Mouse (Mus musculus) heart, embryonic 12.5 days (tissue): ENCODE data around the gene Tyw1. TPM values are rescaled to one million over a fixed set of nuclear protein-coding genes. Genes with fewer than 3 reads are reported as not detected.

Experiments used
- ATAC-seq: fragments of 200-750 bp; cut with Nextera tagmentation; 2 replicates; pipeline ENCODE4 v1.8.0; 2017; ENCODE audit warnings: moderate TSS enrichment, moderate library complexity; ENCODE audit not compliant: insufficient number of reproducible peaks, low FRiP score
- H3K27ac ChIP-seq: fragments of 300-500 bp; sonication (generic); 2 replicates; pipeline ENCODE4 v1.5.1; 2016; ENCODE audit warnings: mild to moderate bottlenecking, moderate library complexity; ENCODE audit not compliant: poor library complexity, severe bottlenecking
- H3K27me3 ChIP-seq: fragments of 300-500 bp; sonication (generic); replicated peaks from 2 replicates; pipeline ENCODE4 v1.6.1; 2016; ENCODE audit warnings: mild to moderate bottlenecking, moderate library complexity
- H3K36me3 ChIP-seq: fragments of 300-500 bp; sonication (generic); 2 replicates; pipeline ENCODE4 v1.6.1; 2016; ENCODE audit warnings: mild to moderate bottlenecking, moderate library complexity
- H3K4me1 ChIP-seq: fragments of 300-500 bp; sonication (generic); replicated peaks from 2 replicates; pipeline ENCODE4 v1.6.1; 2016; ENCODE audit warnings: mild to moderate bottlenecking
- H3K4me2 ChIP-seq: fragments of 300-500 bp; sonication (generic); 2 replicates; pipeline ENCODE4 v1.6.1; 2016; ENCODE audit warnings: mild to moderate bottlenecking, moderate library complexity
- H3K4me3 ChIP-seq: fragments of 300-500 bp; sonication (generic); 2 replicates; pipeline ENCODE4 v1.5.1; 2016; ENCODE audit warnings: mild to moderate bottlenecking
- H3K9ac ChIP-seq: fragments of 300-500 bp; sonication (generic); 2 replicates; pipeline ENCODE4 v1.6.1; 2016; ENCODE audit warnings: mild to moderate bottlenecking, moderate library complexity
- H3K9me3 ChIP-seq: fragments of 300-500 bp; sonication (generic); replicated peaks from 2 replicates; pipeline ENCODE4 v1.6.1; 2016; ENCODE audit warnings: mild to moderate bottlenecking, moderate library complexity
- WGBS: fragments of 180-500 bp; shearing (Covaris S2); methylation state at CpG from one replicate; pipeline ENCODE4 v1.1.7; 2016; 5-methylcytosine and 5-hydroxymethylcytosine counted together
- polyA plus RNA-seq: library from polyadenylated mRNA; unstranded; fragments of >200 nt; fragmentation: Nextera tagmentation; extraction: Ambion mirVana; gene quantifications from 2 replicates; pipeline ENCODE4 v1.2.1, GENCODE M21; 2016

Gene Tyw1
- polyA plus RNA-seq, 1 experiment from 2014 or later: 17.7 TPM

- H3K9me3 ChIP-seq: peaks cover 6% of the 10 kb centered on the region; the same call in 1 of the 2 replicates
- peaks cover 56% of the 10 kb centered on the region for H3K36me3 ChIP-seq
- H3K9ac ChIP-seq: no peak overlapping the region
- ATAC-seq: no peak
- no peak overlapping the region for H3K4me3 ChIP-seq
- 88% methylated on average over 6 of the region's 6 CpGs for whole genome bisulfite sequencing
- no peaks in the 10 kb centered on the region for H3K27me3 ChIP-seq
- H3K27ac ChIP-seq: no peak overlapping the region
- H3K4me2 ChIP-seq: no peak overlapping the region
- H3K4me1 ChIP-seq: no peaks in the 10 kb centered on the region
Measured at GRCm38 (mm10) chr5:130264433-130265005, 9.1 kb downstream of the Tyw1 start.

DNA sequence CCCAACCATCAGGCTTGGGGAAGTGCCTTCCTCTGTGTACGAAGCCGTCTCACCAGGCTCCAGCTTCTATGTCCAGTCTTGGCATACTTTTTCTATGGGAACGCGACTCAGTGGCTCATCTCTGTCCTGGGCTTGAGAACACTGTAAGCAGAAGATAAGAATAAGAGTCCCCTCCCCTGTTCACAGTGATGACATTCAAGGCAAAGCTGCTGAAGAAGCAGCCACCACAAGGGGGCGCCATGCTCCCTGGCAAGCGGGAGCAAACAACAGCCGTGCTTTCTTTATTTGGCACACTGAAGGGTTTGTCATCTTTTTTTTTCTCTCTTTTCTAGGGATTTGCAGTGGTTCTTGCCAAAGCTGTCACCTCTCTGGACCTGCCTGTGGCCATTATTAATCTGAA, 11.2 kb downstream of the Tyw1 start:
- Histone ChIP-seq H3K27ac (no peak overlapping the region), H3K36me3 (peaks cover 67% of the 10 kb centered on the region), H3K9me3 (peaks cover 6% of the 10 kb centered on the region; the same call in 1 of the 2 replicates), H3K27me3 (no peaks in the 10 kb centered on the region), H3K4me2 (no peak overlapping the region), H3K9ac (no peak overlapping the region), H3K4me1 (no peaks in the 10 kb centered on the region), H3K4me3 (no peak overlapping the region)
- 84% methylated on average over 7 of the region's 7 CpGs for WGBS
- no peak for ATAC-seq

- Histone ChIP-seq H3K27ac (no peak overlapping the region), H3K9ac (no peak overlapping the region), H3K4me3 (no peak overlapping the region), H3K27me3 (no peaks in the 10 kb centered on the region), H3K4me2 (no peak overlapping the region), H3K9me3 (peaks cover 6% of the 10 kb centered on the region; the same call in 1 of the 2 replicates), H3K36me3 (peaks cover 73% of the 10 kb centered on the region), H3K4me1 (no peaks in the 10 kb centered on the region)
- ATAC-seq: no peak
- 91% methylated on average over 1 of the region's 1 CpGs for WGBS
Measured at GRCm38 (mm10) chr5:130267316-130267715, 11.9 kb downstream of the Tyw1 start.

DNA sequence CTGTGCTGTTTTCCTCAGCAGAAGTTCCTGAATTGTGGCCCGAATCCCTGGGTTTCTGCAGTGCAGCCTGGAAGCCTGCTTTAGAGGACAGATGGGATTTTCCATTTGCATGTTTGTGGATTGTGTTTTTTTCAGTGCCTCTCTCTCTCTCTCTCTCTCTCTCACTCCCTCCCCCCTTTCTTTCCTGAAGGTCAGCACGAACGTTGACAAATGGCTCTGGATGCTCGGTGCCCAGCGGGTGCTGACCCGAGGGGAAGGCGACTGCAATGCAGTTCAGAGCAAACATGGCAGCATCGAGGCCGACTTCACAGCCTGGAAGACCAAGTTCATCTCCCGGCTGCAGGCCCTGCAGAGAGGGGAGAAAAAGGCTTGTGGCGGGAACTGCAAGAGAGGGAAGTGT, 13.6 kb downstream of the Tyw1 start:
- no peaks in the 10 kb centered on the region for H3K27me3 ChIP-seq
- peaks cover 74% of the 10 kb centered on the region for H3K36me3 ChIP-seq
- no peak overlapping the region for H3K9ac ChIP-seq
- no peak overlapping the region for H3K4me2 ChIP-seq
- WGBS: 77% methylated on average over 11 of the region's 11 CpGs
- ATAC-seq: no peak
- H3K4me3 ChIP-seq: no peak overlapping the region
- H3K4me1 ChIP-seq: no peaks in the 10 kb centered on the region
- peaks cover 6% of the 10 kb centered on the region; the same call in 1 of the 2 replicates for H3K9me3 ChIP-seq
- H3K27ac ChIP-seq: no peak overlapping the region

GRCm38 (mm10) chr5:130272344-130272743, 16.9 kb downstream of the Tyw1 start:
- Histone ChIP-seq H3K36me3 (peaks cover 71% of the 10 kb centered on the region), H3K9me3 (no peaks in the 10 kb centered on the region), H3K27ac (no peak overlapping the region), H3K4me2 (no peak overlapping the region), H3K4me3 (no peak overlapping the region), H3K4me1 (no peaks in the 10 kb centered on the region), H3K27me3 (no peaks in the 10 kb centered on the region), H3K9ac (no peak overlapping the region)
- no peak for ATAC-seq
- WGBS: 95% methylated on average over 1 of the region's 1 CpGs

- no peak for ATAC-seq
- Histone ChIP-seq H3K9me3 (no peaks in the 10 kb centered on the region), H3K4me2 (no peak overlapping the region), H3K9ac (no peak overlapping the region), H3K4me1 (no peaks in the 10 kb centered on the region), H3K27ac (no peak overlapping the region), H3K4me3 (no peak overlapping the region), H3K36me3 (peaks cover 68% of the 10 kb centered on the region), H3K27me3 (no peaks in the 10 kb centered on the region)
- 91% methylated on average over 6 of the region's 6 CpGs for WGBS
Measured at GRCm38 (mm10) chr5:130273046-130273445, 17.6 kb downstream of the Tyw1 start.

GRCm38 (mm10) chr5:130275509-130275908, 20.1 kb downstream of the Tyw1 start:
- H3K9ac ChIP-seq: no peak overlapping the region
- no peaks in the 10 kb centered on the region for H3K9me3 ChIP-seq
- H3K36me3 ChIP-seq: peaks cover 67% of the 10 kb centered on the region
- no peaks in the 10 kb centered on the region for H3K4me1 ChIP-seq
- no peak overlapping the region for H3K4me2 ChIP-seq
- H3K27ac ChIP-seq: no peak overlapping the region
- 55% methylated on average over 4 of the region's 4 CpGs for WGBS
- no peak for ATAC-seq
- no peaks in the 10 kb centered on the region for H3K27me3 ChIP-seq
- H3K4me3 ChIP-seq: no peak overlapping the region

DNA sequence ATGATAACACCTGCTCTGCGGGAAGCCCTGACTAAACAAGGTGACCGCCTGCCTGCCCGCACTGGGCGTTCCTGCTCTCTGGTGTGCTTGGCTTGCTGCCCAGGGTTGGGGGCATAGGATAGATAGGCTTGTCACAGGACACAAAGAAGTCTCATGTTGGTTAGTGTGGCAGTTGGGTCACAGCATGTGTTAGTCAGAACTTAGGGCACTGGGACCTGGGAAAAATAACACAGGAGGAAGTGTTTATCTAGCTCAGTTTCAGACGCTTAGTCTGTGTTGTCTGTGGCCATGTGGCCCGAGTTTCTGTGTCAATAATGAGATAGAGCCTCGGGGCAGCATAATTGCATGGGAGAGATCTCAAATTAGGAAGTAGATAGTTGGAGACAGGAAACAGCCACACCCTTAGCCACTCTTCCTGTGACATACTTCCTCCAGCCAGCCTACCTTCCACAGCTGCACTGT, 22.6 kb downstream of the Tyw1 start:
- WGBS: 63% methylated on average over 7 of the region's 7 CpGs

DNA sequence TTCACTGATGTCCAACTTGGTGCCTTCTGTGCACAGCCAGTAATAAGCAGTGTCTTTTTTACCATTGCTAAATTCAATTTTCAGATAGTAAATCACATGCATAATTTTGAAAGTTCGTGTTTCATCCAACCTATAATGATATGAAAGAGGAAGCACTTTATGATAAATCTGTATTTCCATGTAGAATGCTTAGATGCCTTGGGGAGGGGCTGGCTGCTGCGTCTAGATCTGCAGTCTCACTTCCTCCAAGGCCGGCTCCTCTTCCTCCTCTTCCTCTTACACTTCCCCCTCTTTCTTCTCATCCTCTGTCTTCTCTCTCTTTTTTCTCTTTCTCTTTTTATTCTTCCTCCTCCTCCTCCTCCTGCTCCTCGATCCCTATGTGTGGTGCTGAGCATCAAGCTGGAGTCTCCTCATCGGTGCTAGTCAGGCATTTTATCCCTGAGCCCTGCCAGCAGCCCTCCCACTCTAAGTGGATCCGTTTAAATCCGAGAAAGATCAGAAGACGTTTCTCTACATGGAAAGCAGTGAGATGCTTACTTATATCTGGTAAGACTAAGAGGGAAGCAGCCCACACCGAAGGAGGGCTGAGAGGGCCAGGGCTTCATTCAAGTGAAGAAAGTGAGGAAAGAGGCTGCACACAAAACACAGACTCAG, 27.8 kb downstream of the Tyw1 start:
- Histone ChIP-seq H3K9me3 (peaks cover 9% of the 10 kb centered on the region; the same call in 1 of the 2 replicates), H3K4me1 (no peaks in the 10 kb centered on the region), H3K9ac (no peak overlapping the region), H3K4me2 (no peak overlapping the region), H3K27me3 (no peaks in the 10 kb centered on the region), H3K4me3 (no peak overlapping the region), H3K27ac (no peak overlapping the region), H3K36me3 (peaks cover 79% of the 10 kb centered on the region)
- 95% methylated on average over 9 of the region's 9 CpGs for WGBS
- no peak for ATAC-seq

More for the DNA sequence above, 22.6 kb downstream of the Tyw1 start:
- H3K4me1 ChIP-seq: no peaks in the 10 kb centered on the region
- no peaks in the 10 kb centered on the region for H3K27me3 ChIP-seq
- no peak overlapping the region for H3K9ac ChIP-seq
- H3K4me2 ChIP-seq: no peak overlapping the region
- H3K36me3 ChIP-seq: peaks cover 71% of the 10 kb centered on the region
- no peak overlapping the region; the same call in 1 of the 2 replicates for H3K27ac ChIP-seq
- H3K4me3 ChIP-seq: no peak overlapping the region
- H3K9me3 ChIP-seq: no peaks in the 10 kb centered on the region
- ATAC-seq: peak; percentile 77

GRCm38 (mm10) chr5:130288106-130288505, 32.7 kb downstream of the Tyw1 start:
- Histone ChIP-seq H3K27me3 (no peaks in the 10 kb centered on the region), H3K4me2 (no peak overlapping the region), H3K9me3 (peaks cover 13% of the 10 kb centered on the region; the same call in 1 of the 2 replicates), H3K27ac (no peak overlapping the region), H3K4me1 (no peaks in the 10 kb centered on the region), H3K36me3 (peaks cover 73% of the 10 kb centered on the region), H3K9ac (no peak overlapping the region), H3K4me3 (no peak overlapping the region)
- ATAC-seq: no peak
- WGBS: 88% methylated on average over 7 of the region's 7 CpGs

DNA sequence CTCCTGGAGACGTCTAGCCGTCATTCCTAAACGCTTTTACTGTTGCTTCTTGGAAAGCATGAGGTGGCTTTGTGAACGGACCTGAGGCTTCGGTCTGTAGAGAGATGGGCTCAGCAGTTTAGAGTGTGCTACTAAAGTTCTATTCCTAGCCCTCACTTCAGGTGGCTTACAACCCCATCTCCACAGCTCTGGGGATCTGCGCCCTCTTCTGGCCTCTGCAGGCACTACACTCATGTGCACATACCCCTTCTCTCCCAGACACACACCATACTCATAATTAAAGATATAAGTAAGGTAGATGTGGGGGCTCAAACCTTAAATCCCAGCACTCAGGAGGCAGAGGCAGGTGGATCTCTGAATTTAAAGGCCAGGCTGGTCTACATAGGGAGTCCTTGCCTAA, 34.8 kb downstream of the Tyw1 start:
- Histone ChIP-seq H3K9me3 (peaks cover 4% of the 10 kb centered on the region; the same call in 1 of the 2 replicates), H3K36me3 (peaks cover 64% of the 10 kb centered on the region), H3K4me3 (no peak overlapping the region), H3K9ac (no peak overlapping the region), H3K4me1 (no peaks in the 10 kb centered on the region), H3K4me2 (no peak overlapping the region), H3K27ac (no peak overlapping the region), H3K27me3 (no peaks in the 10 kb centered on the region)
- WGBS: 94% methylated on average over 6 of the region's 6 CpGs
- ATAC-seq: no peak
